Mouse (Mus musculus): ENCODE results near the gene Vil1. TPM values are rescaled to one million over a fixed set of nuclear protein-coding genes. Genes with fewer than 3 reads are reported as not detected.

Vil1 gene
- 0.10 and 0.12 TPM in 2 replicates for polyA plus RNA-seq (2015; fragmentation: Nextera tagmentation; extraction: Ambion mirVana)

GRCm38 (mm10) chr1:74408589-74409504, at the start of gene Vil1:
Vil1 (plus strand) TSS chr1:74409376.
- H3K4me1 ChIP-seq (replicated peaks), result no peaks in the 10 kb centered on the region
- H3K27ac ChIP-seq (replicated peaks), result no peak within 1 kb of the TSS
- no peaks in the 10 kb centered on the region for H3K27me3 ChIP-seq
- WGBS, result 28% methylated on average over 14 of the region's 15 CpGs
- no peak for ATAC-seq (ENCODE audit: low read depth)
- H3K36me3 ChIP-seq, result no peaks in the 10 kb centered on the region
- H3K9ac ChIP-seq, result no peak within 1 kb of the TSS
- H3K9me3 ChIP-seq, result no peaks in the 10 kb centered on the region
- H3K4me2 ChIP-seq, result no peak within 1 kb of the TSS
- no peak within 1 kb of the TSS for H3K4me3 ChIP-seq

- Histone ChIP-seq H3K4me3 (no peak overlapping the region), H3K4me2 (no peak overlapping the region), H3K9me3 (no peaks in the 10 kb centered on the region), H3K4me1 (replicated peaks) (peaks cover 9% of the 10 kb centered on the region; the same call in 1 of the 2 replicates), H3K36me3 (0 out of 2 replicates have a peak, but pooled peaks cover under 1% of the 10 kb centered on the region), H3K27ac (replicated peaks) (no peak overlapping the region), H3K27me3 (no peaks in the 10 kb centered on the region), H3K9ac (no peak overlapping the region)
- WGBS, result 87% methylated on average over 5 of the region's 5 CpGs
- ATAC-seq (ENCODE audit: low read depth), result no peak
These were observed 49.1 kb upstream of the Vil1 start for GRCm38 (mm10) chr1:74359952-74360517.

- Histone ChIP-seq H3K9ac (no peak within 1 kb of the TSS), H3K27me3 (no peaks in the 10 kb centered on the region), H3K9me3 (no peaks in the 10 kb centered on the region), H3K36me3 (no peaks in the 10 kb centered on the region), H3K4me3 (no peak within 1 kb of the TSS), H3K4me2 (no peak within 1 kb of the TSS), H3K27ac (replicated peaks) (no peak within 1 kb of the TSS), H3K4me1 (replicated peaks) (peaks cover 9% of the 10 kb centered on the region; the same call in 1 of the 2 replicates)
- peak; percentile 86 for ATAC-seq (ENCODE audit: low read depth)
- 0% methylated on average over 2 of the region's 2 CpGs for WGBS
These were observed 47.4 kb upstream of the Vil1 start, which contains the start of gene Catip for GRCm38 (mm10) chr1:74361812-74362211. Catip (plus strand) TSS chr1:74362108.

GRCm38 (mm10) chr1:74362325-74363229, 46.6 kb upstream of the Vil1 start:
- no peak overlapping the region for H3K4me2 ChIP-seq

GRCm38 (mm10) chr1:74363437-74363836, 45.7 kb upstream of the Vil1 start:
- no peaks in the 10 kb centered on the region for H3K9me3 ChIP-seq
- no peak overlapping the region for H3K27ac ChIP-seq (replicated peaks)
- 75% methylated on average over 5 of the region's 5 CpGs for WGBS
- H3K36me3 ChIP-seq, result no peaks in the 10 kb centered on the region
- ATAC-seq (ENCODE audit: low read depth), result no peak
- H3K4me2 ChIP-seq, result no peak overlapping the region
- peaks cover 4% of the 10 kb centered on the region; the same call in 1 of the 2 replicates for H3K27me3 ChIP-seq
- no peak overlapping the region for H3K9ac ChIP-seq
- no peak overlapping the region for H3K4me3 ChIP-seq
- peaks cover 15% of the 10 kb centered on the region; the same call in 1 of the 2 replicates for H3K4me1 ChIP-seq (replicated peaks)

More at GRCm38 (mm10) chr1:74362325-74363229, 46.6 kb upstream of the Vil1 start:
- H3K4me3 ChIP-seq, result no peak overlapping the region
- peaks cover 9% of the 10 kb centered on the region; the same call in 1 of the 2 replicates for H3K4me1 ChIP-seq (replicated peaks)
- no peak overlapping the region for H3K27ac ChIP-seq (replicated peaks)
- peaks cover 4% of the 10 kb centered on the region; the same call in 1 of the 2 replicates for H3K27me3 ChIP-seq
- no peak overlapping the region for H3K9ac ChIP-seq
- H3K9me3 ChIP-seq, result no peaks in the 10 kb centered on the region
- no peaks in the 10 kb centered on the region for H3K36me3 ChIP-seq
- ATAC-seq (ENCODE audit: low read depth), result peak; percentile 43; the same call in 1 of the 2 replicates
- 69% methylated on average over 17 of the region's 17 CpGs for WGBS

GRCm38 (mm10) chr1:74364270-74364669, 44.9 kb upstream of the Vil1 start:
- Histone ChIP-seq H3K9ac (no peak overlapping the region), H3K27ac (replicated peaks) (no peak overlapping the region), H3K9me3 (no peaks in the 10 kb centered on the region), H3K4me2 (no peak overlapping the region), H3K4me1 (replicated peaks) (peaks cover 16% of the 10 kb centered on the region; the same call in 1 of the 2 replicates), H3K36me3 (no peaks in the 10 kb centered on the region), H3K4me3 (no peak overlapping the region), H3K27me3 (peaks cover 4% of the 10 kb centered on the region; the same call in 1 of the 2 replicates)
- 84% methylated on average over 8 of the region's 8 CpGs for WGBS
- no peak for ATAC-seq (ENCODE audit: low read depth)

GRCm38 (mm10) chr1:74367886-74368645, 41.1 kb upstream of the Vil1 start:
- peak overlapping the region; percentile 62 for H3K4me2 ChIP-seq
- no peaks in the 10 kb centered on the region for H3K36me3 ChIP-seq
- WGBS, result 21% methylated on average over 34 of the region's 34 CpGs
- peaks cover 4% of the 10 kb centered on the region; the same call in 1 of the 2 replicates for H3K27me3 ChIP-seq
- no peaks in the 10 kb centered on the region for H3K9me3 ChIP-seq
- peak overlapping the region; percentile 64 for H3K9ac ChIP-seq
- peaks cover 7% of the 10 kb centered on the region; the same call in 1 of the 2 replicates for H3K4me1 ChIP-seq (replicated peaks)
- no peak overlapping the region for H3K27ac ChIP-seq (replicated peaks)
- ATAC-seq (ENCODE audit: low read depth), result peak; percentile 82
- peak overlapping the region; percentile 32 for H3K4me3 ChIP-seq

GRCm38 (mm10) chr1:74370040-74370439, 39.1 kb upstream of the Vil1 start:
- no peaks in the 10 kb centered on the region for H3K9me3 ChIP-seq
- H3K27ac ChIP-seq (replicated peaks), result no peak overlapping the region
- ATAC-seq (ENCODE audit: low read depth), result no peak
- WGBS, result 36% methylated on average over 4 of the region's 4 CpGs
- H3K27me3 ChIP-seq, result peaks cover 4% of the 10 kb centered on the region; the same call in 1 of the 2 replicates
- peaks cover 7% of the 10 kb centered on the region; the same call in 1 of the 2 replicates for H3K4me1 ChIP-seq (replicated peaks)
- no peak overlapping the region for H3K9ac ChIP-seq
- H3K4me3 ChIP-seq, result no peak overlapping the region
- H3K36me3 ChIP-seq, result no peaks in the 10 kb centered on the region
- H3K4me2 ChIP-seq, result no peak overlapping the region

- H3K4me3 ChIP-seq, result no peak overlapping the region
These were observed 35.8 kb upstream of the Vil1 start for GRCm38 (mm10) chr1:74373372-74373771.

GRCm38 (mm10) chr1:74374980-74375379, 34.2 kb upstream of the Vil1 start, which contains the start of gene Slc11a1:
Slc11a1 (plus strand) TSS chr1:74375195.
- 0 out of 2 replicates have a peak, but pooled peaks cover 6% of the 10 kb centered on the region for H3K4me1 ChIP-seq (replicated peaks)

More at GRCm38 (mm10) chr1:74373372-74373771, 35.8 kb upstream of the Vil1 start:
- no peak for ATAC-seq (ENCODE audit: low read depth)
- WGBS, result 80% methylated on average over 4 of the region's 4 CpGs
- Histone ChIP-seq H3K4me2 (no peak overlapping the region), H3K27ac (replicated peaks) (no peak overlapping the region), H3K27me3 (no peaks in the 10 kb centered on the region), H3K9ac (no peak overlapping the region), H3K9me3 (no peaks in the 10 kb centered on the region), H3K4me1 (replicated peaks) (peaks cover 8% of the 10 kb centered on the region; the same call in 1 of the 2 replicates), H3K36me3 (no peaks in the 10 kb centered on the region)

More at GRCm38 (mm10) chr1:74374980-74375379, 34.2 kb upstream of the Vil1 start, which contains the start of gene Slc11a1:
- Histone ChIP-seq H3K9me3 (no peaks in the 10 kb centered on the region), H3K4me3 (no peak within 1 kb of the TSS), H3K36me3 (no peaks in the 10 kb centered on the region), H3K27ac (replicated peaks) (no peak within 1 kb of the TSS), H3K27me3 (no peaks in the 10 kb centered on the region), H3K4me2 (no peak within 1 kb of the TSS), H3K9ac (no peak within 1 kb of the TSS)
- no peak for ATAC-seq (ENCODE audit: low read depth)
- 73% methylated on average over 8 of the region's 8 CpGs for WGBS

Measured in neural tube, embryonic 13.5 days (tissue).